ENCODE assay signal across 8 mouse cellular contexts in the genomic region with DNA sequence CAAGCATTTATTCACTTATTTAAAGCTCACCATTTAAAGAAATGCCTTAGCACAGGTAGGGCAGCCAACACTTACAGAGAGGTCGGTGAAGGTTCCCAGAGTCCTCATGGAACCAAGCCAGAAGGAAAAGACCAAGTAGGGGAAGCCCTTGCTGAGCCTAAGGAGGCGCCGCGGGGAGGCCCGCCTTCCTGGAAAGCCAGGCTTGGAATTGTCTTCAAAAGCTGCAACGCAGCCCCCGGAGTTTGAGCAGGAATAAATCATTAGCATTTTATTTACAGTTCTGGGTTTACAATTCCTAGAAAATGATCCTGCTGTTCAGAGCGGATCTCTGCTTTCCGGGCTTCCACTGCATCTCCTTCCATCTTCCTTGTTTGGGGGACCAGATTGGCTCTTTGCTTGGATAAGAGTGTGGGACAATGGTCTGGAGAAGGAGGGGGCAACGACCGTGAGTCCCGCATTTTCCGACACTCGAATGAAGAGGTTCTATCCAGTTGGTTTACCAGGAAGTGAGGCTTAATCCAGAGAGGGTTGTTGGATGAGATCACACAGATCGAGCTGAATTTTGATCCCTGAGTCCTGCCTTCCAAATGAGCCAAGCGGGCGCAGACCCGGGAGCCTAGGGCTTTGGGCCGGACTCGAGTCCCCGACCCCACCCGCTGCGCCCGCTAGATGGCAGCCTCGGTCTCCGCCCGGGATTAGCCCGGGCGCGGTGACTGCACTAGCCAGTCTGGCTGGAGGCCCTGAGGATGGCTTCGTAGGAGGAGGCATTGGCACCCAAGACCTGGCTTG. TPM values are rescaled to one million over a fixed set of nuclear protein-coding genes. Genes with fewer than 3 reads are reported as not detected.
A peak's percentile ranks its signal among the peaks of the same experiment; 100 is the strongest.
DNase-seq lines count a peak whose midpoint lies in the region; ATAC-seq and TF ChIP-seq lines count a peak whose summit lies in the region.

No protein-coding gene starts in this region.

- peak; percentile 22; the same call in 1 of the 2 replicates for TF ChIP-seq CTCF in G1E (IDR thresholded peaks at IDR 0.05; ENCODE audit: low read depth, low read length)
- peak; percentile 66; the same call in 1 of the 2 replicates for TF ChIP-seq CTCF in cerebellum, adult 2 months (IDR thresholded peaks at IDR 0.05; ENCODE audit: borderline replicate concordance, insufficient read depth, low read depth, low read length)
- TF ChIP-seq CTCF in liver, postnatal 0 days (IDR thresholded peaks at IDR 0.05; ENCODE audit: low read depth), result peak; percentile 86

- H3K4me3 ChIP-seq in G1E (ENCODE audit: low read depth, low read length), result no peak overlapping the region
- peak overlapping the region; percentile 16 for H3K4me3 ChIP-seq in cerebellum, adult 2 months (replicated peaks; ENCODE audit: insufficient read depth, low read depth, low read length)
- peak overlapping the region; percentile 26 for H3K4me3 ChIP-seq in forebrain, embryonic 16.5 days (replicated peaks; ENCODE audit: low read length)
- H3K4me3 ChIP-seq in liver, postnatal 0 days (ENCODE audit: low read depth, low read length), result no peak overlapping the region
- H3K4me3 ChIP-seq in neural tube, embryonic 15.5 days (replicated peaks), result peak overlapping the region; percentile 17

- no peak for TF ChIP-seq POLR2A in cerebellum, adult 2 months (IDR thresholded peaks at IDR 0.05; ENCODE audit: borderline replicate concordance, insufficient read depth, low read length)

- peak; percentile 65 for DNase-seq in G1E (ENCODE audit: low spot score)
- peak; percentile 78 to 81 for DNase-seq in cerebellum, adult 2 months
- peak; percentile 76 to 87 for DNase-seq in heart, postnatal 14 days
- DNase-seq in layer of hippocampus, adult 11-12 months (ENCODE audit: low spot score), result peak; percentile 71
- peak; percentile 86 for DNase-seq in liver, postnatal 0 days
- DNase-seq in testis, postnatal 10 days (ENCODE audit: low spot score), result peak; percentile 90

- H3K27me3 ChIP-seq in G1E (ENCODE audit: insufficient read depth, low read length), result peaks cover 36% of the 10 kb centered on the region
- H3K27me3 ChIP-seq in cerebellum, adult 2 months (ENCODE audit: control insufficient read depth, insufficient read depth, low read length), result no peaks in the 10 kb centered on the region
- peaks cover 4% of the 10 kb centered on the region; the same call in 1 of the 2 replicates for H3K27me3 ChIP-seq in forebrain, embryonic 16.5 days (replicated peaks; ENCODE audit: control insufficient read depth, insufficient read depth, low read length)
- H3K27me3 ChIP-seq in liver, postnatal 0 days (ENCODE audit: insufficient read depth, low read length), result peaks cover 7% of the 10 kb centered on the region; the same call in 1 of the 2 replicates
- peaks cover 50% of the 10 kb centered on the region for H3K27me3 ChIP-seq in neural tube, embryonic 15.5 days (replicated peaks)

- H3K4me1 ChIP-seq in G1E (ENCODE audit: insufficient read depth, low read depth, low read length), result peaks cover 3% of the 10 kb centered on the region; the same call in 1 of the 2 replicates
- no peaks in the 10 kb centered on the region for H3K4me1 ChIP-seq in cerebellum, adult 2 months (ENCODE audit: control insufficient read depth, insufficient read depth, low read length)
- H3K4me1 ChIP-seq in forebrain, embryonic 16.5 days (replicated peaks; ENCODE audit: control insufficient read depth, insufficient read depth, low read length), result peaks cover 16% of the 10 kb centered on the region
- peaks cover 14% of the 10 kb centered on the region for H3K4me1 ChIP-seq in liver, postnatal 0 days (ENCODE audit: insufficient read depth)
- H3K4me1 ChIP-seq in neural tube, embryonic 15.5 days, result peaks cover 10% of the 10 kb centered on the region

- peak; percentile 54; the same call in 1 of the 2 replicates for ATAC-seq in G1E (ENCODE audit: extremely low read depth, insufficient number of reproducible peaks, low FRiP score, poor library complexity, severe bottlenecking)
- peak; percentile 93 for ATAC-seq in forebrain, embryonic 16.5 days
- ATAC-seq in liver, postnatal 0 days, result peak; percentile 86
- peak; percentile 79 for ATAC-seq in neural tube, embryonic 15.5 days (ENCODE audit: low FRiP score)

- H3K9me3 ChIP-seq in G1E (replicated peaks), result no peaks in the 10 kb centered on the region
- H3K9me3 ChIP-seq in forebrain, embryonic 16.5 days (ENCODE audit: control insufficient read depth, low read length), result no peaks in the 10 kb centered on the region
- no peaks in the 10 kb centered on the region for H3K9me3 ChIP-seq in liver, postnatal 0 days (ENCODE audit: low read length)
- H3K9me3 ChIP-seq in neural tube, embryonic 15.5 days (replicated peaks), result no peaks in the 10 kb centered on the region

- intact Hi-C loops in heart, postnatal 14 days (cut with DNase I), result loop anchor here (5.0 to 10.0 kb wide), 2 partner anchors 268 to 705 kb away; no protein-coding TSS in a partner anchor

- no peak overlapping the region for H3K27ac ChIP-seq in cerebellum, adult 2 months (ENCODE audit: insufficient read depth, low read length)
- no peak overlapping the region for H3K27ac ChIP-seq in forebrain, embryonic 16.5 days (ENCODE audit: low read length)
- no peak overlapping the region for H3K27ac ChIP-seq in liver, postnatal 0 days (ENCODE audit: low read depth)
- H3K27ac ChIP-seq in neural tube, embryonic 15.5 days (replicated peaks), result no peak overlapping the region

- WGBS in cerebellum, adult 2 months, result 3% methylated on average over 31 of the region's 31 CpGs
- 5% methylated on average over 31 of the region's 31 CpGs for WGBS in forebrain, embryonic 16.5 days
- 8% methylated on average over 31 of the region's 31 CpGs for WGBS in liver, postnatal 0 days (ENCODE audit: insufficient replicate concordance)
- WGBS in neural tube, embryonic 15.5 days, result 7% methylated on average over 31 of the region's 31 CpGs

- TF ChIP-seq EP300 in liver, postnatal 0 days (IDR thresholded peaks at IDR 0.05; ENCODE audit: low read depth), result no peak

- H3K36me3 ChIP-seq in G1E (replicated peaks), result no peaks in the 10 kb centered on the region
- no peaks in the 10 kb centered on the region for H3K36me3 ChIP-seq in forebrain, embryonic 16.5 days (ENCODE audit: control insufficient read depth, insufficient read depth)
- no peaks in the 10 kb centered on the region for H3K36me3 ChIP-seq in liver, postnatal 0 days (replicated peaks; ENCODE audit: insufficient read depth, low read length)
- no peaks in the 10 kb centered on the region for H3K36me3 ChIP-seq in neural tube, embryonic 15.5 days

- H3K9ac ChIP-seq in forebrain, embryonic 16.5 days (replicated peaks; ENCODE audit: low read depth, low read length), result peak overlapping the region; percentile 51
- no peak overlapping the region; the same call in 1 of the 2 replicates for H3K9ac ChIP-seq in liver, postnatal 0 days (replicated peaks)
- H3K9ac ChIP-seq in neural tube, embryonic 15.5 days (replicated peaks), result no peak overlapping the region

- peak overlapping the region; percentile 50 for H3K4me2 ChIP-seq in forebrain, embryonic 16.5 days (ENCODE audit: low read length)
- 0 out of 2 replicates have a peak overlapping the region, but pooled peaks have one; percentile 32 for H3K4me2 ChIP-seq in liver, postnatal 0 days (ENCODE audit: low read depth, low read length)
- peak overlapping the region; percentile 50 for H3K4me2 ChIP-seq in neural tube, embryonic 15.5 days

RNA-seq across cellular contexts. Expression of gene 4930535I16Rik, which starts 39.1 kb away (rescaled TPM):
- total RNA-seq in G1E (2014; fragmentation: Nextera tagmentation) (not detected in 2 replicates), G1E (2017) (not detected in 2 replicates)
- 0.20 TPM in 1 of 2 replicates, not detected in the other for polyA plus RNA-seq in G1E (2012)
- polyA plus RNA-seq in cerebellum, adult 2 months (2012; rRNA removed), result not detected in 2 replicates
- polyA plus RNA-seq in forebrain, embryonic 16.5 days (2015; fragmentation: Nextera tagmentation; extraction: Ambion mirVana), result not detected in 2 replicates
- not detected for total RNA-seq in heart, postnatal 14 days (2021)
- not detected in 2 replicates for polyA plus RNA-seq in liver, postnatal 0 days (2015; fragmentation: Nextera tagmentation; extraction: Ambion mirVana)
- not detected in 2 replicates for polyA plus RNA-seq in neural tube, embryonic 15.5 days (2015; fragmentation: Nextera tagmentation; extraction: Ambion mirVana)

RNA-seq across cellular contexts. Expression of gene Rragc, which starts 39.7 kb away (rescaled TPM):
- 50.1 and 54.7 TPM in 2 replicates for total RNA-seq in G1E (2014; fragmentation: Nextera tagmentation)
- total RNA-seq in G1E (2017), result 113 and 141 TPM in 2 replicates
- polyA plus RNA-seq in G1E (2012), result 24.2 and 34.2 TPM in 2 replicates
- polyA plus RNA-seq in cerebellum, adult 2 months (2012; rRNA removed), result 80.4 and 83.9 TPM in 2 replicates
- 44.7 and 54.8 TPM in 2 replicates for polyA plus RNA-seq in forebrain, embryonic 16.5 days (2015; fragmentation: Nextera tagmentation; extraction: Ambion mirVana)
- total RNA-seq in heart, postnatal 14 days (2021), result 10 to 100 TPM; 44.8 to 46.0 TPM
- 20.0 and 20.1 TPM in 2 replicates for polyA plus RNA-seq in liver, postnatal 0 days (2015; fragmentation: Nextera tagmentation; extraction: Ambion mirVana)
- polyA plus RNA-seq in neural tube, embryonic 15.5 days (2015; fragmentation: Nextera tagmentation; extraction: Ambion mirVana), result 44.4 and 45.4 TPM in 2 replicates

RNA-seq across cellular contexts. Expression of gene Mycbp, which starts 52.3 kb away (rescaled TPM):
- total RNA-seq in G1E (2014; fragmentation: Nextera tagmentation) (24.6 and 28.1 TPM in 2 replicates), G1E (2017) (26.6 and 27.2 TPM in 2 replicates)
- polyA plus RNA-seq in G1E (2012), result 14.5 and 47.3 TPM in 2 replicates
- 14.9 and 23.3 TPM in 2 replicates for polyA plus RNA-seq in cerebellum, adult 2 months (2012; rRNA removed)
- 34.1 and 38.8 TPM in 2 replicates for polyA plus RNA-seq in forebrain, embryonic 16.5 days (2015; fragmentation: Nextera tagmentation; extraction: Ambion mirVana)
- total RNA-seq in heart, postnatal 14 days (2021), result 10 to 100 TPM; 22.3 to 28.1 TPM
- polyA plus RNA-seq in liver, postnatal 0 days (2015; fragmentation: Nextera tagmentation; extraction: Ambion mirVana), result 43.5 and 44.5 TPM in 2 replicates
- polyA plus RNA-seq in neural tube, embryonic 15.5 days (2015; fragmentation: Nextera tagmentation; extraction: Ambion mirVana), result 37.6 and 45.2 TPM in 2 replicates

Comparison
In these comparisons a context has a peak if more than half of its experiments do, and no peak if none do; other contexts are left out.
1. H3K4me3 ChIP-seq: peak in cerebellum, adult 2 months (single experiment), forebrain, embryonic 16.5 days (single experiment) and neural tube, embryonic 15.5 days (single experiment); none in G1E (single experiment) and liver, postnatal 0 days (single experiment).
2. CTCF ChIP-seq: peak in every context shown above with its lines; median percentile 86 in liver, postnatal 0 days; 66 in cerebellum, adult 2 months; 22 in G1E.
3. Peak in every context shown above with its lines, with median percentiles within 50 percentile points of each other: ATAC-seq, DNase-seq and H3K4me2 ChIP-seq.